Mouse (Mus musculus) testis, adult 2 months (tissue): Measurements from ENCODE around the gene St6galnac3. TPM values are rescaled to one million over a fixed set of nuclear protein-coding genes. Genes with fewer than 3 reads are reported as not detected.
"Not testable (repeated sequence)": the region's sequence is repeated elsewhere in the genome, so short reads cannot be mapped to it uniquely, and the experiment has no call there.

Experiments used
- H3K27ac ChIP-seq: fragments of 200-500 bp; 2 replicates; pipeline ENCODE4 v1.5.1; 2012; ENCODE audit warnings: low read depth, low read length; ENCODE audit not compliant: control insufficient read depth, insufficient read depth
- H3K27me3 ChIP-seq: fragments of 200-500 bp; 2 replicates; pipeline ENCODE4 v1.6.1; 2012; ENCODE audit warnings: mild to moderate bottlenecking, low read length, moderate library complexity; ENCODE audit not compliant: control insufficient read depth, insufficient read depth
- H3K36me3 ChIP-seq: fragments of 200-500 bp; 2 replicates; pipeline ENCODE4 v1.6.1; 2012; ENCODE audit warnings: mild to moderate bottlenecking, low read length; ENCODE audit not compliant: control insufficient read depth, insufficient read depth
- H3K4me1 ChIP-seq: fragments of 200-500 bp; 2 replicates; pipeline ENCODE4 v1.6.1; 2012; ENCODE audit warnings: low read length; ENCODE audit not compliant: control insufficient read depth, insufficient read depth
- H3K4me3 ChIP-seq: fragments of 200-500 bp; 2 replicates; pipeline ENCODE4 v1.5.1; 2012; ENCODE audit warnings: low read depth, mild to moderate bottlenecking, low read length, moderate library complexity, mixed read lengths; ENCODE audit not compliant: control insufficient read depth
- CTCF ChIP-seq: fragments of 200-500 bp; IDR thresholded peaks from 2 replicates; pipeline ENCODE4 v1.5.1; 2012; ENCODE audit warnings: low read depth, mild to moderate bottlenecking, inconsistent platforms, low read length, moderate library complexity; ENCODE audit not compliant: control insufficient read depth, insufficient read depth, insufficient replicate concordance
- POLR2A ChIP-seq: fragments of 200-500 bp; IDR thresholded peaks from 2 replicates; pipeline ENCODE4 v1.6.1; 2012; ENCODE audit warnings: low read depth, mild to moderate bottlenecking, inconsistent platforms, low read length, moderate library complexity; ENCODE audit not compliant: control insufficient read depth
- polyA plus RNA-seq: library from polyadenylated mRNA; depleted of rRNA; stranded (reverse); fragments of >200 nt; gene quantifications from 2 replicates; pipeline ENCODE4 v1.2.3, GENCODE M21; 2012

St6galnac3 gene
- polyA plus RNA-seq, 1 experiment, result 2.2 TPM

DNA sequence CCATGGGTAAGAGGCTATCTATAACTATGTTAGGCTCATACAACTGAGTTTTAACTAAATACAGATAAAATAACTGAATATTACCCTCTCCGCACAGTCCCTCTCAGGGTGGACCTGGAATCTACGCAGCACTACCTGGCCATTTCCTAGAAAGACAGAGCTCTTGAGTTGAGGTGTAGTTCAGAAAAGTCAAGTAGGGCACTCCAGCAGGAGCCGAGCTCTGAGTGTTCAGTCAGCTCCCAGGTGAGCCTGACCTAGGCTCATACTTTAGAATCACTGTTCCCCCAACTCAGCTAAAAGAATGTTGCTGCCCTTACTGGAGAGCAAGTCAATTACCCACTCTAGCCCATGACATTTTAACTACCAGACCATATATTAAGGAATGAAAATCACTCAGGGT, 324.7 kb downstream of the St6galnac3 start:
- Histone ChIP-seq H3K36me3 (no peaks in the 10 kb centered on the region), H3K4me1 (no peaks in the 10 kb centered on the region), H3K27ac (no peak overlapping the region), H3K4me3 (no peak overlapping the region), H3K27me3 (no peaks in the 10 kb centered on the region)
- no peak for TF ChIP-seq CTCF
- no peak for TF ChIP-seq POLR2A

DNA sequence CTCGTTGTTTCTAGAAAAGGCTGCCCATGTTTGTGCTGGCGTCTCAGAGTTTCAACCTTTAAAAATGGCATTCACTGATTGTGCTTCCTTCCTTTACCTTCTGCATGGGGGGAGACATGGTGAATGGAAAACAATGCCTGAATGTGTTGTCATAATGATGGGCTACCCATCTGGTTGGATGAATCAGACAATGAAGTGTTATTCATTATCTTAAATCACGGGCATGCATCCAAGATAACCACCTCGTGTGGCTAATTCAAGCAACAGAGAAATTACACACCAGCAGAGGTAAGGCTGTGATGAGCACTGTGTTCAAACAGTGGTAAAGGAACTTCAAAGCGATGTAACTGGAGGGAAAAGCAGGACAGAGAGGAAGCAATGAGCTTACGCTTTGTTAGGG, 325.4 kb downstream of the St6galnac3 start:
- Histone ChIP-seq H3K27ac (no peak overlapping the region), H3K36me3 (no peaks in the 10 kb centered on the region), H3K4me3 (no peak overlapping the region), H3K4me1 (no peaks in the 10 kb centered on the region), H3K27me3 (no peaks in the 10 kb centered on the region)
- TF ChIP-seq POLR2A (no peak), CTCF (no peak)

DNA sequence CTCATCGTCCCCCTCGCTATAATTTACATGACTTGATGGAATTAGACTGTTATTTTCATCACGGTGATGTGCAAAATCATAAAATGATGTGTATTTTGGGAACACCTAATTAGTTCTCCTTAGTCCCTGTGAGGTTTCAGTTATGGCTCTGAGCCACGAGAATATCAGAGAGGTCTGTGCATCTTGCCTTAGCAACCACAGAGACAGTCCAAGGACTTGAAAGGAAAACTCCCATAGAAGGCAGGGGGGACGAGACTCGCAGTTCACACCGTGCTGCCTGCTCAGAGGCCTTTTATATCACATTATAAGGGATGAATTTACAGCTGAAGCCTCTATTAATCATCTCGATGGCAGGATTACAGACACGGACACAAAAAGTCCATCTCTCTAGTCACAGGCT, 327.2 kb downstream of the St6galnac3 start:
- TF ChIP-seq POLR2A, result no peak
- TF ChIP-seq CTCF, result no peak
- Histone ChIP-seq H3K36me3 (no peaks in the 10 kb centered on the region), H3K4me1 (no peaks in the 10 kb centered on the region), H3K4me3 (no peak overlapping the region), H3K27ac (no peak overlapping the region), H3K27me3 (no peaks in the 10 kb centered on the region)

DNA sequence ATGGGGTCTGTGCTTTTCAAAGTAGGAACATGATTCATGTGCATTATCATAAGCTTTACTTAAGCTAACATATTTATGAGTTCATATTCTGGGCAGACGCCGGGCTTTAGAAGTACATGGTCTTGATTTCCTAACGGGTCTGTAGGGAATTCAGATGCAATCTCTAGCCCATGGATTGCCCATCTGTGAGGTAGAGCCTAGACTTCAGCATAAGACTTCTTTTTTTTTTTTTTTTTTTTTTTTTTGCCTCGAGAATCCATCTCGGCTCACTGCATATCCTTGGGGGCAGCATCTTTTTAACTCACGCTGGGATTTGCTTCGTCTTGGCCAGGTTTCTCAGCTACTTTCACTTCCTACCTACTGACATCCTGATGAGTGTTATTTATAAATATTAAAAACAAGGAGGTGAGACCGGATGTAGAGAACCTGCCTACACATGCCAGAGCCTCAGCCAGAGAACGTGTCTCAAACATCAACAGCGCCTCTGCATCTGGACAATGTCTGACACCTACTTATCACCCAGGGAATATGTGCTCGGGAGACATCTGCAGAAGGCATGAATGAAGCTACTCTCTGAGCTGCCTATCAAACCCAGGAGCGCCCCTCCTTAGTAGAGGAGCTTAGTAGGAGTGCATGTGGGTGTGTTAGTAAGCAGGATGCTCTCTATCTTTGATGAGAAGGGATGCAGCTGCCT, 328.5 kb downstream of the St6galnac3 start:
- H3K27me3 ChIP-seq, result no peaks in the 10 kb centered on the region
- TF ChIP-seq POLR2A (no peak), CTCF (no peak)
- no peaks in the 10 kb centered on the region for H3K4me1 ChIP-seq
- H3K36me3 ChIP-seq, result no peaks in the 10 kb centered on the region
- H3K4me3 ChIP-seq, result no peak overlapping the region
- H3K27ac ChIP-seq, result no peak overlapping the region

DNA sequence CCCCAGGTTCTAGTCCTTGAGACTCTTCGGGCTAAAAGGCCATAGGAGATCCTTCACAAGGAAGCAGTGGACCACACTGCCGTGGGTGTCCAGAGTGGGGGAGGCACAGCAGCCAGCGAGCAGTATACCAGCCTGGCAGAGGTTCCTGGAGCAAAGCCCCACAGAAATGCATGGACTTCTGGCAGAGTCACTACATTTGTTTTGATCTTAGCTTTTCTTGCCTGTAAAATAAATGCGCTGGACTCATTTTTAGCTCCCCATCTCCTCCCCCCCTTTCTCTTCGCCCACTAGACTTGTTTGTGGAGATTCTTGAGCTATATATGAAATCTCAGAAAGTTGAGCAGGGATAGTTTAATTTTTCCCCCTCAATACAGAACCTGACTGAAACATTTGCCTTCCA, 329.6 kb downstream of the St6galnac3 start:
- TF ChIP-seq POLR2A (no peak), CTCF (no peak)
- Histone ChIP-seq H3K36me3 (no peaks in the 10 kb centered on the region), H3K4me3 (no peak overlapping the region), H3K27ac (no peak overlapping the region), H3K27me3 (no peaks in the 10 kb centered on the region), H3K4me1 (no peaks in the 10 kb centered on the region)

DNA sequence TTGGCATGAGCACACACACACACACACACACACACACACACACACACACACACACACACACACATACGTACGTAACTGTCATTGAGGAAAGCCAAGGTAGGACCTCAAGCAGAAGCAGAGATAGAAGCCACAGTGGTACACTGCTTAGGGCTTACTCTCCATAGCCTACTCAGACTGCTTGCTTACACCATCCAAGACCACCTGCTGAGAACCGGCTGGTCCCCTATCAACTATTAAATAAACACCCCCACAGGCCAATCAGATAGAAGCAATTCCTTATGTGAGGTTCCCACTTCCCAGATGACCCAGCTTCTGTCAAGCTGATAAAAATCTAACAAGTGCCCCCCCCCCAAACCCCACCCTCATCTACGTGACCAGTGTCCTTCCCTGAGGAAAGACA, 330.2 kb downstream of the St6galnac3 start:
- H3K36me3 ChIP-seq, result no peaks in the 10 kb centered on the region
- TF ChIP-seq CTCF (no peak), POLR2A (no peak)
- no peak overlapping the region for H3K27ac ChIP-seq
- H3K4me3 ChIP-seq, result no peak overlapping the region
- no peaks in the 10 kb centered on the region for H3K27me3 ChIP-seq
- no peaks in the 10 kb centered on the region for H3K4me1 ChIP-seq

DNA sequence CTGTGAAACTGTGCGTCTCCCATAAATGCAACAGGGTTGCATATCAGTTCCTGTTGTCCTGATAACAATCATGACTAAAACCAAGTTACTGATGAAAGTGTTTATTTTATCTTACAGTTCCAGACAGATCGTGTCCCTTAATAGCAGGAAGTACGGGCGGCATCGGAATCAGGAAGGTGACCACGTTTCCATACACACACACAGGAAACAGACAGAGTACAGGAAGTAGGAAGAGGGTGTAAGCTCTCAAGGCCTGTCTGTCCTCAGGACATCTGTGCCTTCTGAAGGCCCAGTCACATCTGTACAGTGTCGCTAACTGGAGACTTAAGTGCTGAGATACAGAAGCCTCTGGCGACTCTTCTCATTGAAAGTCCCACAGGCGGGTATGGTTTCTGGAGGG, 330.8 kb downstream of the St6galnac3 start:
- Histone ChIP-seq H3K27me3 (no peaks in the 10 kb centered on the region), H3K27ac (no peak overlapping the region), H3K4me3 (no peak overlapping the region), H3K4me1 (no peaks in the 10 kb centered on the region), H3K36me3 (no peaks in the 10 kb centered on the region)
- no peak for TF ChIP-seq CTCF
- no peak for TF ChIP-seq POLR2A

DNA sequence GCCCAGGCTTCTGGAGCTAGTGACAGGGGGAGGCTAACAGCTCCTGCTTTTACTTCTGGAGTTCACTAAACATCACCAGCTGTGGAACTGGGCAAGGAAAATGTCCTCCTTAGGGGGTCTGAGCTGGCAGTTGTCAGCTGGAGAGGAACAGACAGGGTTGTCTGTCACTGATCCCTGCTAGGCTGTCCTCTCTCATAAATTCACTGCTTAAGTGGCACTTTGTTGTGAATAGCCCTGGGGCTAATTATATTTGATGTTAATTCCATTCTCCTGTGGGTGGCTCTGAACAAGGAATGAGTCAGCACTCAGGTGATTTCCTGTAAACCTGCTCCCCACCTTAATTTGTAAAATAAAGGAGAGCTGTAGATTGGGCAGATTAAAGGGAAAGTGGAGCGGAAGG, 333.5 kb downstream of the St6galnac3 start:
- H3K4me1 ChIP-seq, H3K27ac ChIP-seq: not testable (repeated sequence)

DNA sequence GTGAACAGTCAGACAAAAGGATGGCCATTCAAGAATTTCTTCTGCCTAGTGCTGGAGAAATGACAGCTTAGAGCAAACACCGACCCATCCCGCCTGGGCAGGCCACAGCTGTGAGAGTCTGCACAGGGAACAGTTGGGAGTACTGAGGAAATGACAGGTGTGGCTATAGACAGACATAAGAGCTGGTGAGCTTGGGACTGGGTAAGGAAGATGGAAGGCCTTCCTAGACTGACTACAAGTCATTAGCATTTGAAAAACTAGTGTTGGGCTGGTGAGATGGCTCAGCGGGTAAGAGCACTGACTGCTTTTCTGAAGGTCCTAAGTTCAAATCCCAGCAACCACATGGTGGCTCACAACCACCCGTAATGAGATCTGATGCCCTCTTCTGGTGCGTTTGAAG, 340.3 kb downstream of the St6galnac3 start:
- not testable (repeated sequence) for H3K4me3 ChIP-seq, H3K27me3 ChIP-seq, H3K36me3 ChIP-seq, H3K27ac ChIP-seq, H3K4me1 ChIP-seq

More for the DNA sequence above, 333.5 kb downstream of the St6galnac3 start:
- H3K36me3 ChIP-seq, H3K4me3 ChIP-seq, H3K27me3 ChIP-seq: not testable (repeated sequence)
